Mouse (Mus musculus) CH12.LX (cell line): ENCODE measurements at regions not wholly inside any gene's neighbourhood (a gene's known extent, or its start where the extent isn't known, plus 50 kb on each side); places are given as distances from the start of the nearest gene placed in this dataset.

ENCODE experiments used
- CTCF ChIP-seq, 2 experiments: IDR thresholded peaks in 1 of 2; conservative IDR thresholded peaks in 1 of 2; 2 replicates each; pipeline ENCODE4 v1.5.1; 2011 to 2012; ENCODE audit warnings: low read depth in 2 of 2, low read length in 2 of 2, improper control_type of control experiment in 1 of 2, inconsistent platforms in 1 of 2, mild to moderate bottlenecking in 1 of 2, moderate library complexity in 1 of 2
- E2F4 ChIP-seq: IDR thresholded peaks from 2 replicates; pipeline ENCODE4 v1.6.1; 2011; ENCODE audit warnings: low read depth, low read length, improper control_type of control experiment; ENCODE audit not compliant: insufficient replicate concordance
- NRF1 ChIP-seq: IDR thresholded peaks from 2 replicates; pipeline ENCODE4 v1.6.1; 2014; ENCODE audit warnings: low read depth, mild to moderate bottlenecking, inconsistent platforms, low read length, improper control_type of control experiment, moderate library complexity
- PAX5 ChIP-seq: IDR thresholded peaks from 2 replicates; pipeline ENCODE4 v1.6.1; 2012; ENCODE audit warnings: low read length, inconsistent platforms, mixed read lengths
- UBTF ChIP-seq: IDR thresholded peaks from 2 replicates; pipeline ENCODE4 v1.6.1; 2012; ENCODE audit warnings: low read depth, mild to moderate bottlenecking, inconsistent platforms, low read length, improper control_type of control experiment, moderate library complexity
- ZNF384 ChIP-seq: IDR thresholded peaks from 2 replicates; pipeline ENCODE4 v1.6.1; 2012; ENCODE audit warnings: low read depth, low read length, improper control_type of control experiment, inconsistent platforms

DNA sequence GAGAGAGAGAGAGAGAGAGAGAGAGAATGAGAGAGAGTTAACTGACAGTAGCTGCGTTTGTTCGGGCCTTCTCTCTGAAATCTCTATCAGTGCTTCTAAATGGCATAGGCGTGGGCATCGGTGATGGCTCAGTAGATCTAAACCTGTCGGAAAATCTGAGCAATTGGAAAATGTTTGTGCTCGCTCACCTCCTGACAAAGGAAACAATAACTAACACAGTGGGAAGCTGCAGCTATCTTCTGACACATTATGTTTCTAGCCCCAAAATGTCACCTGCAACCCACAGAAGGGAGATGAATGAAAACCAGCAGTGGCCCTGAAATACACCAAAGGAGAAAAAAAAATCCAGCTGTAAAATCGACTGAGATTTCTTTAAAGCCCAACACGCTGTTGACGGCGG is 576.7 kb downstream of the Ttll7 start:
- TF ChIP-seq CTCF (conservative IDR thresholded peaks at IDR 0.05 in 1 of 2, IDR thresholded peaks at IDR 0.05 in 1 of 2; ENCODE audit: low read depth in 2 of 2, low read length in 2 of 2) = no peak
- no peak for TF ChIP-seq PAX5
- TF ChIP-seq ZNF384 = no peak
- TF ChIP-seq UBTF = no peak
- no peak for TF ChIP-seq E2F4
- no peak for TF ChIP-seq NRF1
